Mouse (Mus musculus): ENCODE data around the gene Treml2.
"Not testable (repeated sequence)": the region's sequence is repeated elsewhere in the genome, so short reads cannot be mapped to it uniquely, and the experiment has no call there.

Gene Treml2

DNA sequence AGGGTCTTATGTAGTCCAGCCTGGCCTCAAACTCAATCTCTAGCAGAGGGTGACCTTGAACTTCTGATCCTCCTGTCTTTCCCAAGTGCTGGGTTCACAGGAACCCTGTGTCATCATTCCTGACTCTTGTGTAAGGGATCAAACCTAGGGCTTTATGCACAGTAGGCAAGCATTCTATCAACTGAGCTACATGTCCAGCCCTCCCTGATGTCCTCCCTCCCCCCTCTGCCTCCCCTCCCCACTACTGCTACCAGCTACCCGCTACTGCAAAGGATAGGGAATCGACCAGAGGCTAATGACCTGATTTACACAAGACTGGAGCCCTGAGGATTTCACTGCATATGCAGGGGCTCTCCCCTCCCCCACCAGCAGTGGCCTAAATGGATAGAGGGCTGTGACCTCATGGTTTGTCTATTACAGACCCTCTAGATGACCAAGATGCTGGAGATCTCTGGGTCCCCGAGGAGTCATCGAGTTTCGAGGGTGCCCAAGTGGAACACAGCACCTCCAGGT lies 51.4 kb downstream of the Treml2 start:
- DNase-seq (ENCODE audit: low spot score) = no peak

DNA sequence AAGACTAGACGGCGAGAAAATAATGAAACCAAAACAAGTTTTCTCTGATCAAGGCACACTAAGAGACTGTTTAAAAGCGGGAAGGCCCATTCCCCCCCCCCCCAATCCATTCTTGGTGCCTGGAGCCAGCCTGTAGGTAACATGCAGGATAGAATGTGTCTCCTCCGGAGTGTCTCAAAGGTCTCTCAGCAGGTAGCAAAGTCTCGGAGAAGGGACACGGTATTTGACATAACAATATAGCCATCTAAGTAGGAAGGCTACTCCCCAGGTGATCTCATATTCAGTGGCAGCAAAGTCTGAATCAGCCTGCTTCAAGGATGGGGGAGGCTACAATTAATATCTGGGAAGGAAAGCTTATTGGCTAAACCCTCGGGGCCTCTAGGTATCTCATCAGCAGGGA lies 53.7 kb downstream of the Treml2 start:
- DNase-seq (ENCODE audit: low spot score) = not testable (repeated sequence)

DNA sequence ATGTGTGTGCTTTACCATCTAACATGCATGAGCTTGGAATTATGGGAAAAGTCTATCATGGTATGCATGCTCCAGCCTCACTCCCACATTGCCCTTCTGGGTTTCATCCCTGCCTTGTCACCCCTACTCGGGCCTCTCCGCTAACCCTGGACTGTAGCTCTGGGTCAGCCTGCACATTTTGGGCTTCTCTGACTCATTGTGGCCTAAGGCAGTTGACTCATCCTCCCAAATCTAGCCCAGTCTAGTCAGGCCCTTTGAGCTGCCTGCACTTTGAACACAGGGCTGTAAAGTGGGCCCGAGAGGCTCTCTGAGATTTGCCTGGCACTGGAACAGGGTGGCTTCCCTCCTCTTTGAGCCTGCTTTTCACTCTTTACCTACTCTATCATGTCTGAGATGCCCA lies 56.5 kb downstream of the Treml2 start:
- no peak for DNase-seq (ENCODE audit: low spot score)

DNA sequence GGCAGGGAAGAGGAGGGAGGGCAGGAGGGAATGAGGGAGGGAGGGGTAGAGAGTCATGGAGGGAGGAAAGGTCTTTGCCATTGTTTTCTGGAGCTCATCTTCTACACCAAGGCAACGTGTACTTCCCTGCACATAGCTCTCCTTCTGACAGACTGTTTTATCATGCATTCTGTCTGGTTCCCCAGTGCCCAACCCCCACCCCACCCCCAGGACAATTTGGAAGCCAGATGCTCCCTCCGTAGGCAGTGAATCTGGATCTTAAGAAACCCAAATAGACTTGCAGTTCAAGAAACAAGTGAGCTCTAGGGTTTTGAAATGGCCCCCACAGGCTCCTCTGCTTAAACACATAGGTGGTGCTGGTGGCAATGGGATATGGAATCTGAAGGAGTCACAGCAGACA lies 58.6 kb downstream of the Treml2 start:
- no peak for DNase-seq (ENCODE audit: low spot score)

DNA sequence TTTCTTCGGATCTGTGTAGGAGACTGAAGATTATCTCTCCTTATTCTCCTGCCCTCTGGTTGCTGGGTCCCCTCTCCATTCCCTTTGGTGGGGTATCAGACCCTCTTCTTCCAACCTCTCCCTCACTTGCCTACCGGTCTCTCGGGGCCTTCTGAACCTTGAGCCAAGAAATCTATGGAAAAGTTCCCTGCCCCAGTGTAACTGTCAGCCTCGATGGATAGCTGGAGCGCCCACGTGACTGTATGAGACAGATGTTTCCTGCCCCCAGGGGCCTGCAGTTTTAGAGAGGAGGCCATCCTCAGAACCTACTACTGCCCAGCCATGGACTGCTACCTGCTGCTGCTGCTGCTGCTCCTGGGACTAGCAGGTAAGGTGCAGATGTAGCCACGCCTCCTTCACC lies 60.3 kb downstream of the Treml2 start, which contains the start of gene Treml1:
Treml1 (plus strand) TSS at position 301 of the 400 bp plus-strand sequence.
- DNase-seq (ENCODE audit: low spot score) = no peak

DNA sequence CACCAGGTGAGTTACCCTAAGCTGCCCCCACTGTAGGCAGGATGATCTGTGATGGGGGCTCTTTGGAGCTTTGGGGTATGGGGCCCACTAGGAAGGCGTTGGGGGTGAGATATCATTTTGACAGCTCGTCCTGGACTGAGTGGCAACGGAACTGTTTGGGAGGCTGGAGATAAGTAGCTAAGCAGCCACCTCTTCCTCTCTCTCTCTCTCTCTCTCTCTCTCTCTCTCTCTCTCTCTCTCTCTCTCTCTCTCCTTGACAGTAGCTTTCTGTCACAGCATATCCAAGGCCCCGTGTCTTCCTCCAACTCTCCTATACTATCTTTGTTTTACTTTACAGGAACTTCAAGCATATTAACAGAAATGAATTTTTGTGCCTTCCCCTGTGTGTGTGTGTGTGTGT lies 61.2 kb downstream of the Treml2 start:
- DNase-seq (ENCODE audit: low spot score) = no peak
